ENCODE assay signal across 13 mouse cellular contexts in genomic region chr2:70967216-70967615, GRCm38 (mm10).
"Had no signal": no experiment of that assay in that cellular context is flagged by ENCODE, and none has a peak within 500 bp of the region (broad histone marks: within the 10 kb centered on the region; RNA-seq: fewer than 3 reads in every experiment).

No protein-coding gene starts in this region.

- H3K4me1 ChIP-seq: intestine, embryonic 15.5 days; limb, embryonic 13.5 days; midbrain, embryonic 15.5 days; neural tube, embryonic 12.5 days had no signal

- H3K27ac ChIP-seq: intestine, embryonic 15.5 days; limb, embryonic 13.5 days; liver, embryonic 14.5 days; midbrain, embryonic 10.5 days; midbrain, embryonic 15.5 days; neural tube, embryonic 12.5 days had no signal

- H3K36me3 ChIP-seq: intestine, embryonic 15.5 days; midbrain, embryonic 10.5 days; midbrain, embryonic 15.5 days; neural tube, embryonic 12.5 days had no signal

- ATAC-seq: intestine, embryonic 15.5 days; midbrain, embryonic 15.5 days had no signal

- DNase-seq: kidney, adult 18-20 months; kidney, postnatal 10 days; kidney, postnatal 4 days; left cerebral cortex, postnatal 4 days; lung, adult 18-20 months; retina, postnatal 1 day; right cerebral cortex, postnatal 14 days had no signal

- H3K27me3 ChIP-seq: intestine, embryonic 15.5 days; limb, embryonic 13.5 days; midbrain, embryonic 15.5 days; neural tube, embryonic 12.5 days had no signal

- H3K4me3 ChIP-seq: intestine, embryonic 15.5 days; limb, embryonic 13.5 days; midbrain, embryonic 10.5 days; midbrain, embryonic 15.5 days; neural tube, embryonic 12.5 days had no signal
